Mouse (Mus musculus) limb, embryonic 15.5 days (tissue): ENCODE results near the gene Fubp1. TPM values are rescaled to one million over a fixed set of nuclear protein-coding genes. Genes with fewer than 3 reads are reported as not detected.

Experiments
- ATAC-seq: fragments of 200-750 bp; cut with Nextera tagmentation; 2 replicates; pipeline ENCODE4 v1.8.0; 2017; ENCODE audit warnings: low read depth, moderate TSS enrichment; ENCODE audit not compliant: insufficient number of reproducible peaks, low FRiP score, low TSS enrichment
- H3K27ac ChIP-seq: fragments of 300-500 bp; sonication (generic); 2 replicates; pipeline ENCODE4 v1.5.1; 2015; ENCODE audit warnings: moderate library complexity, mild to moderate bottlenecking, inconsistent platforms
- H3K27me3 ChIP-seq: fragments of 300-500 bp; sonication (generic); 2 replicates; pipeline ENCODE4 v1.6.1; 2015; ENCODE audit warnings: inconsistent platforms
- H3K36me3 ChIP-seq: fragments of 300-500 bp; sonication (generic); 2 replicates; pipeline ENCODE4 v1.6.1; 2015; ENCODE audit warnings: inconsistent platforms
- H3K4me1 ChIP-seq: fragments of 300-500 bp; sonication (generic); 2 replicates; pipeline ENCODE4 v1.6.1; 2015; ENCODE audit warnings: inconsistent platforms
- H3K4me2 ChIP-seq: fragments of 300-500 bp; sonication (generic); 2 replicates; pipeline ENCODE4 v1.6.1; 2015; ENCODE audit warnings: mild to moderate bottlenecking, inconsistent platforms
- H3K4me3 ChIP-seq: fragments of 300-500 bp; sonication (generic); 2 replicates; pipeline ENCODE4 v1.5.1; 2015; ENCODE audit warnings: mild to moderate bottlenecking, inconsistent platforms
- H3K9ac ChIP-seq: fragments of 300-500 bp; sonication (generic); 2 replicates; pipeline ENCODE4 v1.6.1; 2015; ENCODE audit warnings: inconsistent platforms
- H3K9me3 ChIP-seq: fragments of 300-500 bp; sonication (generic); 2 replicates; pipeline ENCODE4 v1.6.1; 2016; ENCODE audit warnings: inconsistent platforms
- WGBS: fragments of 180-500 bp; shearing (Covaris S2); methylation state at CpG from one replicate; pipeline ENCODE4 v1.1.7; 2015; 5-methylcytosine and 5-hydroxymethylcytosine counted together
- polyA plus RNA-seq: library from polyadenylated mRNA; unstranded; fragments of >200 nt; fragmentation: Nextera tagmentation; extraction: Ambion mirVana; gene quantifications from 2 replicates; pipeline ENCODE4 v1.2.1, GENCODE M21; 2015

Gene Fubp1
- polyA plus RNA-seq, 1 experiment from 2014 or later: 209 TPM

DNA sequence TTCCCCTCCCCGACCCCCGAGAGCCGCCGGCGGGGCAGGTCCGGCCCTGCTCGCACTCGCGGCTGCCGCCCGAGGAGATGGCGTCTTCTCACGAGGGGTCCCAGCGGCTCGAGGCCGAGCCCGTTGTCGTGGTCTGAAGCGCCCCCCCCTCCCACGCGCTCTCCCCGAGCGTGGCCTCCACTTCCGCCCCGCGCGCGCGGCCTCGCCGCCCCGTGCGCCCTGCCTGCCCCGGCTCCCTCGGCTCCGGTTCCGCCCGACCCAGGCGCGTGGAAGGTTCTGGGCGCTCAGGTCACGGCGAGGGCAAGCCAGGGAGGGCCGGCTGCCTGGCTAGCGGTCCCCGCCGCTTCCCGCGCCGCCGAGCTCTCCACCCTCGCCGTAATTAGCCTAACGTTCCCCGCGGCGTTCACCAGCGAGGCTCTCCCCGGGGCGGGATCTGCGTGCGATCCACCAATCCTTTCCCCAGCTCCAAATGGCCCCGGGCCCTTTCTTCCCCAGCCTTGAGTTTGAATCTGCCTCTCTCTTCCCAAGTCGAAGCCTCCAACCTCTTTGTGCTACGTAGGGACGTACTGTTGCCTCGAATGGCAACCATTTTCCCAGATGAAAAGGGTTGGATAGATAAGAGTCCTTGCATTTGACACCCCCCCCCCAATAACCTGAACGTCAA is 638 bp downstream of the Fubp1 start:
- Histone ChIP-seq H3K27ac (peak overlapping the region; percentile 99), H3K4me1 (peaks cover 21% of the 10 kb centered on the region), H3K4me2 (peak overlapping the region; percentile 74), H3K9me3 (no peaks in the 10 kb centered on the region), H3K4me3 (peak overlapping the region; percentile 94), H3K9ac (peak overlapping the region; percentile 99), H3K36me3 (peaks cover 12% of the 10 kb centered on the region), H3K27me3 (no peaks in the 10 kb centered on the region)
- ATAC-seq: peak; percentile 70
- under 1% methylated on average over 58 of the region's 68 CpGs for WGBS

DNA sequence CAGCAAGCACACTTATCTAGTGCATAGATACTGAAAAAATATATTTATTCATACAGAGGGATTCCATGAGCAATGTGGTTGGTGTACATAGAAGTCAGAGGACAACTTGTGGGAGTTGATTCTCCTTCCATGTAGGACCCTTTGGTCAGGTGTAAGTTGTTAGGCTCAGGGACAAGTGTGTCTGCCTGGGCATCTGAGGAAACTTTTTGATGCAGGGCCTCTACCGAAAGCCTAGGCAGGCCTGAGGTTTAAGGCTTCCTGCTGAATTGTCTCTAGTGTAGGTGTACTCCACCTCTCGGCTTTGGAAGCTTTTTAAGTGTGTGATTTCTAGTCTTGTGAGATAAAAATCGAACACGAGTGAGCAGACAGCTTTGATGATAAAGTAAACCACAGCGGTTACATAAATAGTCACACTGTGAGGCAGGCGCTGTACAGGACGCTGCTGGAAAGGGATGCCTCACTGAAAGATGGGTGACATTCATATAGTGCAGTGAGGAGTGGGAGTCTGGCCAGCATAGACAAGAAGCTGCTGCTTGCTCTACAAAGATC is 1.6 kb downstream of the Fubp1 start:
- no peak for ATAC-seq
- Histone ChIP-seq H3K4me3 (peak overlapping the region; percentile 94), H3K27me3 (no peaks in the 10 kb centered on the region), H3K9ac (peak overlapping the region; percentile 99), H3K9me3 (no peaks in the 10 kb centered on the region), H3K36me3 (peaks cover 21% of the 10 kb centered on the region), H3K27ac (no peak overlapping the region), H3K4me2 (peak overlapping the region; percentile 74), H3K4me1 (peaks cover 21% of the 10 kb centered on the region)
- WGBS: 18% methylated on average over 7 of the region's 7 CpGs

DNA sequence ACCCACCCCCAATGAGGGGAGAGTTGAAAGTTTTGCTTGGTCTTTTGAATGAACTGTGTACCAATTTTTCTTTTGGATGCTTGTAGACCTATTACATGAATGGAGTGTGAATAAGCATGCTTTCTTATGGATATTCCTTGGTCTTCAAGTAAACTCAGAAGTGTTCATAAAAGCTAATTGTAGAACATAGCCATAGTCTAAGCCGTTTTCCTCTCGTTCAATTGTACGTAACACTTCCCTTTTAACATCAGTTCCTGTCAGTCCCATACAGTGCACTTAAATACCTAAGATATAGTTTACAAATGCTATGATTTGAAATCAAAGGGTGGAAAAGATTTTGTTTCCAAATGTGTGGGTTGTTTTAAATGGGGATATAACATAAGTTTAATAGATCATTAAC is 3.2 kb downstream of the Fubp1 start:
- Histone ChIP-seq H3K9ac (no peak overlapping the region), H3K4me1 (peaks cover 20% of the 10 kb centered on the region), H3K36me3 (peaks cover 30% of the 10 kb centered on the region), H3K4me2 (peak overlapping the region; percentile 74), H3K27me3 (no peaks in the 10 kb centered on the region), H3K9me3 (no peaks in the 10 kb centered on the region), H3K4me3 (no peak overlapping the region), H3K27ac (no peak overlapping the region)
- WGBS: 33% methylated on average over 3 of the region's 3 CpGs
- no peak for ATAC-seq

DNA sequence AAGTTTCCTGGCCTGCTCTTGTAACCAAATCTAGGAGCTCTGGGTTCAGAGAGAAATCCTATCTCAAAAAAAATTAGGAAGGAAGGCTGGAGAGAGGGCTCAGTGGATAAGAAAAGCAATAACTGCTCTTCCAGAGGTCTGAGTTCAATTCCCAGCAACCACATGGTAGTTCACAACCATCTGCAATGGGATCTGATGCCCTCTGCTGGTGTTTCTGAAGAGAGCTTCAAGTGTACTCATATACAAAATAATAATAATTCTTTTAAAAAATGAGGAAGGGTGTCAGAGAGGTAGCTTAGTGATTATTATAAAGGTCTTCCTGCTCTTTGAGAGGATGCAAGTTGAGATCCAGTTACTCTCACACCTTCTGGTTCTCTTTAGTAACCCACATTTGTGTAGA is 14.7 kb downstream of the Fubp1 start:
- no peak overlapping the region for H3K27ac ChIP-seq

DNA sequence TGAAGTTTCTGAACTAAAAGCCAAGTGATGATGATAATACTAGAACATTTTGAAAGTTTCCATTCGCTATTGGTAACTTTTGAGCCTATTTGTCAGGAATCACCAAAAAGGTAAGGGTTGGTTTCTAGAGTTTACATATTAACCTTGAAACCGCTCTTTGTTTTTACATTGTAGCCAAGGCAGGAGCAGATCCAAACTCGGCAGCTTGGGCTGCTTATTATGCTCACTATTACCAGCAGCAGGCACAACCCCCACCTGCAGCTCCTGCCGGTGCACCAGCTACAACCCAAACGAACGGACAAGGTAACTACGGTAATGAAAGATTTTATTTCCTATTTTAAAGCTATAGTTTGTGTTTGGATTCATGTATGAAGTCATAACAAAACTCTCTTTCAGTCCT is 15.7 kb downstream of the Fubp1 start:
- 90% methylated on average over 7 of the region's 7 CpGs for WGBS
- H3K9ac ChIP-seq: no peak overlapping the region

More for the DNA sequence above, 14.7 kb downstream of the Fubp1 start:
- H3K4me3 ChIP-seq: no peak overlapping the region
- peaks cover 80% of the 10 kb centered on the region for H3K36me3 ChIP-seq
- no peaks in the 10 kb centered on the region for H3K27me3 ChIP-seq
- no peak for ATAC-seq
- H3K4me2 ChIP-seq: no peak overlapping the region
- no peak overlapping the region for H3K9ac ChIP-seq
- H3K9me3 ChIP-seq: no peaks in the 10 kb centered on the region
- H3K4me1 ChIP-seq: no peaks in the 10 kb centered on the region

DNA sequence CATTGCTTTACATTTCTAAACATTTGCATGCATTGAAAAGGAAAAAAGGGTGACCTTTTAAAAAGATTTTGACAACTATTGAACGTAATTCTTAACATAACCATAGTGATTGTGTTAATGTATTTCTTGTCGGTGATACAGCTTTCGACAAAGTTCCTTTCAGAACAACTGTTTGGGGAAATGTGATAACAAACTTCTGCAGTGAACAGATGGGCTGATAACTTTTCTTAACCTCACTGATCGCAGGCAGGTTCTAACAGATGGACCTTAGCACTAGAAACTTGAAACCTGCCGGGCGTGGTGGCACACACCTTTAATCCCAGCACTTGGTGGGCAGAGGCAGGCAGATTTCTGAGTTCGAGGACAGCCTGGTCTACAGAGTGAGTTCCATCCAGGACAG is 18.6 kb downstream of the Fubp1 start:
- Histone ChIP-seq H3K9ac (no peak overlapping the region), H3K4me2 (no peak overlapping the region), H3K4me3 (no peak overlapping the region), H3K36me3 (peaks cover 63% of the 10 kb centered on the region), H3K27me3 (no peaks in the 10 kb centered on the region), H3K9me3 (no peaks in the 10 kb centered on the region), H3K4me1 (no peaks in the 10 kb centered on the region), H3K27ac (no peak overlapping the region)
- no peak for ATAC-seq
- 94% methylated on average over 7 of the region's 7 CpGs for WGBS

More for the DNA sequence above, 15.7 kb downstream of the Fubp1 start:
- Histone ChIP-seq H3K36me3 (peaks cover 77% of the 10 kb centered on the region), H3K4me1 (no peaks in the 10 kb centered on the region), H3K4me2 (no peak overlapping the region), H3K9me3 (no peaks in the 10 kb centered on the region), H3K27me3 (no peaks in the 10 kb centered on the region), H3K4me3 (no peak overlapping the region), H3K27ac (no peak overlapping the region)
- ATAC-seq: no peak

DNA sequence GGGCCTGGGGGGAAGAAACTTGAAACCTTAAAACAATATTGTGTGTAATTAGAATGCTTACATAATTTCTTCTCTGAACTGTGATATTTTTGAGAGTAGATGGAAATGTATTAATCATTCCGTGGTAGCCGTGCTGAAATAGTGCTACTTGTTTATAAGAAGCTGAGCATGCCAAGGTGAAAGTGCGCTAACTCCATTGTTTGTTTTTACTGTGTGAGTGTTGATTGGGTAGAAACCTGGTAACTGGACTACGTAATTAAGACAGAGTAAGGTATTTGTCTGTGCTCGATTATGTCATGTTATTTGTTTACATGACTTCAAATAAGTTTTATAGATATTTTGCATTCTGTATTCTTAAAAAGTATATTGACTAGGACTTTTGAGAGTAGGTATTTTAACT is 19.0 kb downstream of the Fubp1 start:
- H3K9me3 ChIP-seq: no peaks in the 10 kb centered on the region
- 91% methylated on average over 5 of the region's 5 CpGs for WGBS
- no peaks in the 10 kb centered on the region for H3K4me1 ChIP-seq
- no peak overlapping the region for H3K4me2 ChIP-seq
- H3K9ac ChIP-seq: no peak overlapping the region
- ATAC-seq: no peak
- no peak overlapping the region for H3K27ac ChIP-seq
- peaks cover 58% of the 10 kb centered on the region for H3K36me3 ChIP-seq
- no peaks in the 10 kb centered on the region for H3K27me3 ChIP-seq
- no peak overlapping the region for H3K4me3 ChIP-seq

DNA sequence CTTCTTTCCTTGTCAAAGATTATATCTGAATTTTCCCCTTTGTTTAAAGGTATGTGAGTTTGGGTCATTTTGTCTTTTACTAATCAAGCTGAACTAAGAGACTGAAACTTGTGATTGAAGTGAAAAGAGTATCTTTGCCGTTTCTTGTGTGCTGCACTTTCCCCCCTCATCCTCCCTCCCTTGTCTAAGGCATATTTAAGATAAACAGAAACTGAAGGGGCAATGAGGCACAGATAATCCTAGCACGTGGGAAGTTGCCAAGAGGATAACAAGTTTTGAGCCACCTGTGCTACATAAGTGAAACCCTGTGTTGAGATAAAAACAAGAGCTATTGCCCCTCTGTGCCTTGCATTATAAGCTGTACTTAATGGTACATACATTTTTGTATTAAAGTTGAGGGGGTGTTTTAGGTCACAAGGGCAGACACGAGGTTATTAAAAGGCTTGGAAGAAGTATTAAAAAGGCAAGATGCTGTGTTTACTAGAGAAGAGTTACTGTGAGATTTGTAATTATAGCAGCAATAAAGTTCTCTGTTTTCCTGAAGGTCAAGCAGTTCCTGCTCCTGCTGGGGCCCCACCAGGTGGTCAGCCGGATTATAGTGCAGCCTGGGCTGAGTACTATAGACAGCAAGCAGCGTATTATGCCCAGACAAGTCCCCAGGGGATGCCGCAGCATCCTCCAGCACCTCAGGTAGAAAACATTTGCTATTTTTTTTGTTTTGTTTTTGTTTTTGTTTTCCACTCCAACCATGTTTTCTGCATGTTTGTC is 21.3 kb downstream of the Fubp1 start:
- Histone ChIP-seq H3K9ac (no peak overlapping the region), H3K36me3 (peaks cover 48% of the 10 kb centered on the region), H3K9me3 (no peaks in the 10 kb centered on the region), H3K4me1 (no peaks in the 10 kb centered on the region), H3K27me3 (no peaks in the 10 kb centered on the region), H3K4me3 (no peak overlapping the region), H3K4me2 (no peak overlapping the region), H3K27ac (no peak overlapping the region)
- 39% methylated on average over 6 of the region's 6 CpGs for WGBS
- ATAC-seq: no peak

DNA sequence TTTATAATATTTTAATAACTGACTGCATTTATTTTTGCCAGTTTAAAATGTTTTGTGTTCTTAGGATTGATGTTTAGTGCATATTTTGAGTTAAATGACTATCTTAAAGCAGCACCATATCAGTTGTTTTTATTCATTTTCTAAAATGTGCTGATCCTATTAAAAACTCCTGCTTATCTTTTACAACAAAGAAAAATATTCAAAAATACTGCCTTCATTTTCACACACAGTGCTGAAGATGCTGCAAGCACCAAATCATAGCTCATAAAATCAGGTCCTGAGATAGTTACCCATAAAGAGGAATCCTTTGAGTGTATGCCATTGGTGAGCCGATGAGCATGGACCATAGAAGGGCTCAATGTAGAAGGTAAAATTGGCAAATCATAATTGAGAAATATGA is 25.0 kb downstream of the Fubp1 start:
- no peaks in the 10 kb centered on the region for H3K4me1 ChIP-seq
- no peaks in the 10 kb centered on the region for H3K9me3 ChIP-seq
- H3K27ac ChIP-seq: no peak overlapping the region
- H3K27me3 ChIP-seq: no peaks in the 10 kb centered on the region
- no peak for ATAC-seq
- peaks cover 41% of the 10 kb centered on the region for H3K36me3 ChIP-seq
- no peak overlapping the region for H3K4me3 ChIP-seq
- no peak overlapping the region for H3K4me2 ChIP-seq
- WGBS: 91% methylated on average over 1 of the region's 1 CpGs
- H3K9ac ChIP-seq: no peak overlapping the region

DNA sequence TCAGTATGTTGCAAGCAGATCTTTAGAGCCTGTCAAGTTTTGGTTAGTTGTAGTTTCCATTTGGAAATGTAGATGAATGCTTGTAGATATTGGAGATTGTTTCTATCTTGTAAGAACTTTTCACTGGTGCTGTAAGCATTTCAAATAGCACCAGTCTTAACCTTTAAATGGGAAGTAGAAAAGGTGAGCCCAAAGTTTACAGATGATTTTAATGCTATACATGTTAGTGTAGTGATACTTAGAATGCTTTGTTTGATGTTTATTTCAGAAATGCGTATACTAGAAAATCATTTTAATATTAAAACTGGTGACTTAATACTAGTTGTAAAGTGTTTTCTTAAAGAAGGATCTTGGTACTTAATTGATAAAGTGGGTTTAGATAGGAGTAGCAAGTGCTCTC is 25.6 kb downstream of the Fubp1 start:
- 90% methylated on average over 1 of the region's 1 CpGs for WGBS
- Histone ChIP-seq H3K9me3 (no peaks in the 10 kb centered on the region), H3K36me3 (peaks cover 43% of the 10 kb centered on the region), H3K4me2 (no peak overlapping the region), H3K4me3 (no peak overlapping the region), H3K4me1 (no peaks in the 10 kb centered on the region), H3K9ac (no peak overlapping the region), H3K27ac (no peak overlapping the region), H3K27me3 (no peaks in the 10 kb centered on the region)
- no peak for ATAC-seq

DNA sequence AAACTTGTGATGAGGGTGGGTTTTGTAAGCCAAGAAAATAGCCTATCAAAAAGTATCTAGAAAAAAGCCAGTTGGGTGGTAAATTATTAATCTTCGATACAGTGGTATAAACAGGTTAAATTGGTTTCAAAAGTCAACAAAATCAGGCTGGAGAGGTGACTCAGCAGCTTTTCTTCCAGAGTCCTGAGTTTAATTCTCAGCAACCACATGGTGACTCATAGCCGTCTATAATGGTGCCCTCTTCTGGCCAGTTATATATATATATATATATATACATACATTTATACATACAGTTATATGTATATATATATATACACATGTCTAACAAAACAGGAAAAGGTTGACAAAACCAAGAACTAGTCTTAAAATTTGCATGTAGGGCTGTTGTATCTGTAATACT is 28.6 kb downstream of the Fubp1 start:
- Histone ChIP-seq H3K27me3 (no peaks in the 10 kb centered on the region), H3K4me3 (no peak overlapping the region), H3K4me2 (no peak overlapping the region), H3K9ac (no peak overlapping the region), H3K9me3 (no peaks in the 10 kb centered on the region), H3K27ac (no peak overlapping the region), H3K4me1 (no peaks in the 10 kb centered on the region), H3K36me3 (peaks cover 33% of the 10 kb centered on the region)
- ATAC-seq: 0 out of 2 replicates have a peak, but pooled peaks have one; percentile 19
- 58% methylated on average over 2 of the region's 2 CpGs for WGBS

DNA sequence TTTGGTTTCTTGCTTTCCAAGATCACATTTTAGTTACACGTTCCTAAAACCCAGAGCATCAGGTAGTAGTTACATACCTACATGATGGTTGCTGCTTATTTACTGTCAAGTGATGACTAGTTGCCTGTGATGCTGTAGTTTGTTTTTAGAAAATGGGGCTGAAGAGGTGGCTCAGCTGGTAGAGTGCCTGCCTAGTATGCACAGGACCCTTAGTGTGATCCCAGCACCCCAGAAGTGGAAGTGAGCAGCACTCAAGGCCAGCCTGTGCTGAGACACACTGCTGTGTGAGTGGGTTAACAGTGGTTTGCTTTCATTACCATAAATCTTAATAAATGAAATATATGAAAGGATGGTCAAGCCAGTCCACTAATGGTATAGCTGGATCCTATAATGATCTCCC is 29.4 kb downstream of the Fubp1 start:
- no peaks in the 10 kb centered on the region for H3K4me1 ChIP-seq
- no peaks in the 10 kb centered on the region for H3K9me3 ChIP-seq
- H3K27me3 ChIP-seq: no peaks in the 10 kb centered on the region
- H3K9ac ChIP-seq: no peak overlapping the region
- no peak for ATAC-seq
- peaks cover 30% of the 10 kb centered on the region for H3K36me3 ChIP-seq
- H3K4me3 ChIP-seq: no peak overlapping the region
- H3K4me2 ChIP-seq: no peak overlapping the region
- H3K27ac ChIP-seq: no peak overlapping the region
- WGBS: 90% methylated on average over 1 of the region's 1 CpGs
